In the genomic region with DNA sequence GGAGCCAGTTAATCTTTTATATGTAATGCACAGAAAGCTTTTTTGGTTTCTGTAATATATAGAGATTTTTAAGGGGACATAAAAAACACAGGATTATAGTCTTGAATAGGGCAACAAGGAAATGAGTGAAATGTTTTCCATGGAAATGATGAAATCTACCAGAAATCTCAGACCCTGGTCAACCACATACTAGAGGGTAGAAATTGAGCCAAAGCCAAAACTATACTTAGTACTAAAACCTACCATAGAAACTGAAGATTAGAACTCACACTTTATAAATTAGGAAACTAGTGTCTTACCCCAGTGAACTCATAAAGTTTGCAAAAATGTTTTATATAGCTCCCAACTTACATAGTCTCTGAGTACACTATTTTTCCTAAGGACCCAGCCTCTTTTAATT, we compare ENCODE assay signal across 25 mouse cellular contexts.
"Had no signal": no experiment of that assay in that cellular context is flagged by ENCODE, and none has a peak within 500 bp of the region (broad histone marks: within the 10 kb centered on the region; RNA-seq: fewer than 3 reads in every experiment).

No protein-coding gene starts in this region.

- H3K4me3 ChIP-seq: heart, adult 2 months; heart, embryonic 13.5 days; heart, embryonic 15.5 days; hindbrain, embryonic 13.5 days; intestine, embryonic 15.5 days; limb, embryonic 12.5 days; liver, embryonic 12.5 days had no signal

- H3K36me3 ChIP-seq: heart, embryonic 13.5 days; heart, embryonic 15.5 days; hindbrain, embryonic 13.5 days; intestine, embryonic 15.5 days; limb, embryonic 12.5 days; liver, embryonic 12.5 days had no signal

- H3K9ac ChIP-seq: heart, embryonic 13.5 days; heart, embryonic 15.5 days; hindbrain, embryonic 13.5 days; intestine, embryonic 15.5 days; limb, embryonic 12.5 days; liver, embryonic 12.5 days; liver, embryonic 14.5 days had no signal

- ATAC-seq: hindbrain, embryonic 16.5 days; inflammation-experienced regulatory T-cells, adult 6 months; intestine, embryonic 15.5 days; intestine, postnatal 0 days; liver, embryonic 12.5 days had no signal

- H3K9me3 ChIP-seq: heart, embryonic 13.5 days; heart, embryonic 15.5 days; hindbrain, embryonic 13.5 days; intestine, embryonic 15.5 days; limb, embryonic 12.5 days; liver, embryonic 12.5 days had no signal

- H3K4me1 ChIP-seq: heart, embryonic 13.5 days; heart, embryonic 15.5 days; hindbrain, embryonic 13.5 days; intestine, embryonic 15.5 days; limb, embryonic 12.5 days; liver, embryonic 12.5 days had no signal

- H3K27me3 ChIP-seq: heart, embryonic 13.5 days; heart, embryonic 15.5 days; hindbrain, embryonic 13.5 days; intestine, embryonic 15.5 days; limb, embryonic 12.5 days; liver, embryonic 12.5 days had no signal

- H3K4me2 ChIP-seq: heart, embryonic 11.5 days; heart, embryonic 13.5 days; heart, embryonic 15.5 days; hindbrain, embryonic 13.5 days; intestine, embryonic 15.5 days; limb, embryonic 12.5 days; liver, embryonic 12.5 days had no signal

- DNase-seq: gastrocnemius, postnatal 14 days; gastrocnemius, postnatal 36 days; heart, adult 11 months; heart, adult 2 months; heart, postnatal 14 days; heart, postnatal 36 days; kidney, adult 18-20 months; kidney, adult 8-10 months; kidney, postnatal 14 days; kidney, postnatal 36 days; layer of hippocampus, adult 9-11 months; layer of hippocampus, postnatal 36 days; left cerebral cortex, postnatal 4 days had no signal

- H3K27ac ChIP-seq: heart, adult 2 months; heart, embryonic 13.5 days; heart, embryonic 15.5 days; hindbrain, embryonic 13.5 days; intestine, embryonic 15.5 days; kidney, postnatal 0 days; limb, embryonic 12.5 days; liver, embryonic 12.5 days; liver, embryonic 14.5 days had no signal
